Mouse (Mus musculus): Measurements from ENCODE around the gene Gtse1. TPM values are rescaled to one million over a fixed set of nuclear protein-coding genes. Genes with fewer than 3 reads are reported as not detected.

The Gtse1 gene
- total RNA-seq, 2 experiments from 2014 or later = 23.2 to 23.9 TPM

GRCm38 (mm10) chr15:85909931-85910330 lies 50.4 kb downstream of the Gtse1 start:
- peak; percentile 39 for ATAC-seq (replicated peaks; ENCODE audit: low FRiP score, low TSS enrichment, poor library complexity, severe bottlenecking)

DNA sequence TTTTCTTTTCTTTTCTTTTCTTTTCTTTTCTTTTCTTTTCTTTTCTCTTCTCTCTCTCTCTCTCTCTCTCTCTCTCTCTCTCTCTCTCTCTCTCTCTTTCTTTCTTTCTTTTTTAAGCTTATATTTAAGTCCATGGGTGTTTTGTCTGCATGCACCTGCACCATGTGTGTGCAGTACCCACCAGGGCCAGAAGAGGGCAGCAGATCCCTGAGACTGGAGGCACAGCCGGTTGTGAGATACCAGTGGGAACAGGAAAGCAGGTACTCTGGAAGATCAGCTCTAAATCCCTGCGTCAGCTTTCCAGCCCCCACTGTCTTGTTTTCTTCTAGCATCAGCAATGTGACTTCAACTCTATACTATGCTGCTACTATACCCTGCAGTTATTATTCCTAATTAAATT lies 54.1 kb downstream of the Gtse1 start:
- peak; percentile 50; the same call in 1 of the 2 replicates for ATAC-seq (replicated peaks; ENCODE audit: low FRiP score, low TSS enrichment, poor library complexity, severe bottlenecking)

GRCm38 (mm10) chr15:85919191-85919891 lies 59.8 kb downstream of the Gtse1 start:
- no peak for ATAC-seq (replicated peaks; ENCODE audit: low FRiP score, low TSS enrichment, poor library complexity, severe bottlenecking)

DNA sequence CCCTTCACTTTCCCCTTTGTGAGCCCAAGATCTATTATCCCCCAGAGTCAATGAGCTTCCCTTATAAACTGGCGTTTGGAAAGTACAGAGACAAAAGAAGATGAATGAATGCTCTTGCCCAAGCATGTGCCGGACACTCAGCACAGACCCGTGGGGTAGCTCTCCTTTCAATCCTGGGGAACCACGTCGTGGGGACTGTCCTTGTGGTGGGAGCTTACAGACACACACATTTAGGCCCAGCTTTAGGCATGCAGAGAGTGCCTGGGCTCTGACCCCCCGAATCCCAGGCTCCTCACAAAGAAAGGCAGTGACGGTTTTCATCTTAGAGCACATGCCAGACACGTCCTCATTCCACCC lies 60.3 kb downstream of the Gtse1 start:
- ATAC-seq (replicated peaks; ENCODE audit: low FRiP score, low TSS enrichment, poor library complexity, severe bottlenecking) = no peak

GRCm38 (mm10) chr15:85921855-85922254 lies 62.3 kb downstream of the Gtse1 start:
- no peak for ATAC-seq (replicated peaks; ENCODE audit: low FRiP score, low TSS enrichment, poor library complexity, severe bottlenecking)

Other genes starting within 250 kb of the Gtse1 start
- gene Ppara, start 124.8 kb upstream of the Gtse1 start, total RNA-seq (2014; fragmentation: Nextera tagmentation) = not detected in 2 replicates
- gene Ppara, start 124.8 kb upstream of the Gtse1 start, total RNA-seq (2017) = not detected in 2 replicates
- 36.1 and 43.8 TPM in 2 replicates for gene Cdpf1, start 48.0 kb upstream of the Gtse1 start, total RNA-seq (2014; fragmentation: Nextera tagmentation)
- gene Cdpf1, start 48.0 kb upstream of the Gtse1 start, total RNA-seq (2017) = 13.9 and 29.1 TPM in 2 replicates
- 0.04 and 0.35 TPM in 2 replicates for gene Pkdrej, start 38.0 kb upstream of the Gtse1 start, total RNA-seq (2014; fragmentation: Nextera tagmentation)
- 0.33 TPM in 1 of 2 replicates, not detected in the other for gene Pkdrej, start 38.0 kb upstream of the Gtse1 start, total RNA-seq (2017)
- 3.3 and 5.3 TPM in 2 replicates for gene Ttc38, start 27.4 kb upstream of the Gtse1 start, total RNA-seq (2014; fragmentation: Nextera tagmentation)
- gene Ttc38, start 27.4 kb upstream of the Gtse1 start, total RNA-seq (2017) = 2.2 and 2.5 TPM in 2 replicates
- 48.0 and 76.0 TPM in 2 replicates for gene Trmu, start 19.6 kb downstream of the Gtse1 start, total RNA-seq (2014; fragmentation: Nextera tagmentation)
- 39.2 and 49.8 TPM in 2 replicates for gene Trmu, start 19.6 kb downstream of the Gtse1 start, total RNA-seq (2017)
- 3.8 and 7.5 TPM in 2 replicates for gene Celsr1, start 174.0 kb downstream of the Gtse1 start, total RNA-seq (2014; fragmentation: Nextera tagmentation)
- 1.3 and 9.0 TPM in 2 replicates for gene Celsr1, start 174.0 kb downstream of the Gtse1 start, total RNA-seq (2017)
- 24.9 and 41.8 TPM in 2 replicates for gene Gramd4, start 197.9 kb downstream of the Gtse1 start, total RNA-seq (2014; fragmentation: Nextera tagmentation)
- 35.8 and 52.4 TPM in 2 replicates for gene Gramd4, start 197.9 kb downstream of the Gtse1 start, total RNA-seq (2017)

Measured in megakaryocyte-erythroid progenitor cell, adult 5-6 weeks (primary cell).